Mouse (Mus musculus) forebrain, embryonic 15.5 days (tissue): ENCODE measurements at regions not wholly inside any gene's neighbourhood (a gene's known extent, or its start where the extent isn't known, plus 50 kb on each side); places are given as distances from the start of the nearest gene placed in this dataset.

Experiments used
- ATAC-seq: fragments of 200-750 bp; cut with Nextera tagmentation; replicated peaks from 2 replicates; pipeline ENCODE4 v1.8.0; 2017; ENCODE audit warnings: mild to moderate bottlenecking, moderate TSS enrichment, moderate library complexity
- H3K27ac ChIP-seq: fragments of 300-500 bp; sonication (generic); replicated peaks from 2 replicates; pipeline ENCODE4 v1.5.1; 2015; ENCODE audit warnings: mild to moderate bottlenecking, inconsistent platforms
- H3K27me3 ChIP-seq: fragments of 300-500 bp; sonication (generic); 2 replicates; pipeline ENCODE4 v1.6.1; 2015; ENCODE audit warnings: inconsistent platforms
- H3K36me3 ChIP-seq: fragments of 300-500 bp; sonication (generic); 2 replicates; pipeline ENCODE4 v1.6.1; 2015; ENCODE audit warnings: mild to moderate bottlenecking, inconsistent platforms
- H3K4me1 ChIP-seq: fragments of 300-500 bp; sonication (generic); 2 replicates; pipeline ENCODE4 v1.6.1; 2015; ENCODE audit warnings: inconsistent platforms
- H3K4me2 ChIP-seq: fragments of 300-500 bp; sonication (generic); replicated peaks from 2 replicates; pipeline ENCODE4 v1.6.1; 2015; ENCODE audit warnings: mild to moderate bottlenecking, inconsistent platforms
- H3K4me3 ChIP-seq: fragments of 300-500 bp; sonication (generic); 2 replicates; pipeline ENCODE4 v1.5.1; 2015; ENCODE audit warnings: mild to moderate bottlenecking, inconsistent platforms
- H3K9ac ChIP-seq: fragments of 300-500 bp; sonication (generic); replicated peaks from 2 replicates; pipeline ENCODE4 v1.6.1; 2015; ENCODE audit warnings: mild to moderate bottlenecking, inconsistent platforms
- H3K9me3 ChIP-seq: fragments of 300-500 bp; sonication (generic); 2 replicates; pipeline ENCODE4 v1.6.1; 2016; ENCODE audit warnings: inconsistent platforms
- WGBS: fragments of 180-500 bp; shearing (Covaris S2); methylation state at CpG from one replicate; pipeline ENCODE4 v1.1.7; 2015; ENCODE audit warnings: mixed read lengths; 5-methylcytosine and 5-hydroxymethylcytosine counted together

- WGBS: 13% methylated on average over 18 of the region's 20 CpGs
- 0 out of 2 replicates have a peak, but pooled peaks have one; percentile 19 for ATAC-seq
Observed at GRCm38 (mm10) chr1:111754263-111754857, 110.4 kb downstream of the Dsel start.

More at GRCm38 (mm10) chr1:111754263-111754857, 110.4 kb downstream of the Dsel start:
- H3K9ac ChIP-seq: no peak overlapping the region
- H3K4me2 ChIP-seq: peak overlapping the region; percentile 38
- H3K9me3 ChIP-seq: no peaks in the 10 kb centered on the region
- peaks cover 3% of the 10 kb centered on the region; the same call in 1 of the 2 replicates for H3K4me1 ChIP-seq
- peak overlapping the region; percentile 20 for H3K4me3 ChIP-seq
- no peak overlapping the region for H3K27ac ChIP-seq
- H3K36me3 ChIP-seq: no peaks in the 10 kb centered on the region
- no peaks in the 10 kb centered on the region for H3K27me3 ChIP-seq
